Mouse (Mus musculus) erythroblast, adult 5-6 weeks (primary cell): ENCODE results near the gene Ubtf. TPM values are rescaled to one million over a fixed set of nuclear protein-coding genes. Genes with fewer than 3 reads are reported as not detected.

Source experiments
- ATAC-seq: replicated peaks from 2 replicates; pipeline ENCODE4 v1.8.0; 2016; ENCODE audit warnings: moderate number of reproducible peaks, mild to moderate bottlenecking, moderate TSS enrichment, inconsistent platforms; ENCODE audit not compliant: poor library complexity, low FRiP score, severe bottlenecking
- total RNA-seq, 2 experiments: library from RNA; stranded (forward) in 1 of 2; stranded (reverse) in 1 of 2; fragments of 150-400 nt in 1 of 2; fragments of 200-764, 138-1000 nt in 1 of 2; gene quantifications; 2 replicates each; pipeline versions ENCODE4 v1.2.3 to v1.2.4; 2015 to 2017; ENCODE audit warnings: low replicate concordance in 2 of 2

Gene Ubtf
- total RNA-seq (2015; ENCODE audit: low replicate concordance), result 19.0 and 22.8 TPM in 2 replicates
- total RNA-seq (2017; ENCODE audit: low replicate concordance), result 119 and 258 TPM in 2 replicates

DNA sequence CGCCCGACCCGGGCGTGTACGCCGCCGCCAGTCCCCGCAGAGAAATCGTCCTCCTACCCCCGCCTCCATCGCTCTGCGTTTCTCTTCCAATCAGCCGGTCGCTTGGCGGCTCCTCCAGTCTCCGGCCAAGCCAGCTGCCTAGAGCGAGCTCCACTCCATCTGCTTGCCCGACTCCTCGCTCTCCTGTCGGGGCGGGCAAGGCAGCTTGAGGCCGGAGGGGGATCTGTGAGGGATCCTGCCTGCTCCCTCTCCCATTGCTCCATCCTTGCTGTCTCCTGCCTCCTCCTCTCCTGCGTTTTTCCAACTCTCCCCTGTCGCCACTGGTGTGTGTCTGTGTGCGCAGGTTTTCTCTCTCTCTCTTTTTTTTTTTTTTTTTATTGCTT is at the start of gene Ubtf:
Ubtf (minus strand) TSS at position 333 of the 383 bp plus-strand sequence.
- ATAC-seq, result peak; percentile 67

DNA sequence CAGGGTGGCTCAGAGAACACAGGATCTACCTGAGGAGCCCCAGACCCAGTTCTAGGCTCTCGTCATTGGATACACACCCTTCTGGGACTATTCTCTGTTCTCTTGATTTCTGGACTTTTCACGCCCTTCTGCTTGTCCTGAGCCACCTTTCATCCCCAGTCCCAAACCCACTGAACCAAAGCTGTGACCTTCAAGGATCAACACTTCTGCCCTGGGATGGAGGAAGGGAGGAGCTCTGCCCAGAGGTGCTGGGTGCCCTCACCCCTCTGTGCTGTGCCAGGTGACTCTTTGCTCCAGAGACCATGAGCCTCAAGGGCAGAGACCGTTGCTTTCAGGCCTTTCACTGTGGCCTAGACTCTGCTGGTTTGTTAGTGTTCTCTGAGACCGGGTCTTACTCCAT is 49.7 kb upstream of the Ubtf start:
- no peak for ATAC-seq

DNA sequence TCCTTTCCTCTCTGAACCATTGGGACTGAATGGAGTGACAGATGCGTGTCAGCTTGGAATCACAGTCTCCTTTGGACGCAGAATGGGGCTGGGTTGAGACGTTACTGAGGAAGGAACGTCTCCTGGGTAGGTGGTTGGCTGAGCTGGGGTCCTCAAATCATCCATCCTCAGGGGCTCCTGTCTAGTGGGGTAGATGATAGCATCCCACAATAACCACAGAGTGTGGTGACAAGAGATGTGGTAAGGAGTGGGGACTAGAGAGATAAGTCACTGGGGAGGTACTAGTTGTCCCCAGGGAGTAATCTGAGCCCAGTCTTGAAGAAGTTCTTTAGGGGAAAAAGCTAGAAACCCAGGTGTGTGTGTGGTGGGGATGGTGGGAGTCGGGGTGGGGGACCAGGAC is 48.8 kb upstream of the Ubtf start:
- ATAC-seq, result no peak

- no peak for ATAC-seq
Measured at GRCm38 (mm10) chr11:102367504-102368280, 48.1 kb upstream of the Ubtf start.

DNA sequence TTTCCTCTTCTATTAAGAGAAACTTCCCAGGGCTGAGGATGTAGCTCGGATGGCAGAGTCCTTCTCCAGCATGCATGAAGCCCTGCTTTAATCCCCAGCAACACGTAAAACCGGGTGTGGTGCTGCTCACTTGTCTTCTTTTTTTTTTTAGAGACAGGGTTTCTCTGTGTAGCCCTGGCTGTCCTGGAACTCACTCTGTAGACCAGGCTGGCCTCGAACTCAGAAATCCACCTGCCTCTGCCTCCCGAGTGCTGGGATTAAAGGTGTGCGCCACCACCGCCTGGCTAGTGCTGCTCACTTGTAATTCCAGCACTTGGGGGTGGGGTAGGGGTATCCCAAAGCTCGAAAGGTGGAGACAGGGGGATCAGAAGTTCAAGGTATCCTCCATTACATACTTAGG is 46.6 kb upstream of the Ubtf start, which contains the start of gene Slc4a1:
Slc4a1 (minus strand) TSS at position 101 of the 400 bp plus-strand sequence.
- peak; percentile 2 for ATAC-seq

GRCm38 (mm10) chr11:102365699-102366098 is 46.2 kb upstream of the Ubtf start:
- peak; percentile 10 for ATAC-seq

- peak; percentile 46 for ATAC-seq
Measured at GRCm38 (mm10) chr11:102364570-102365371, 45.2 kb upstream of the Ubtf start.

DNA sequence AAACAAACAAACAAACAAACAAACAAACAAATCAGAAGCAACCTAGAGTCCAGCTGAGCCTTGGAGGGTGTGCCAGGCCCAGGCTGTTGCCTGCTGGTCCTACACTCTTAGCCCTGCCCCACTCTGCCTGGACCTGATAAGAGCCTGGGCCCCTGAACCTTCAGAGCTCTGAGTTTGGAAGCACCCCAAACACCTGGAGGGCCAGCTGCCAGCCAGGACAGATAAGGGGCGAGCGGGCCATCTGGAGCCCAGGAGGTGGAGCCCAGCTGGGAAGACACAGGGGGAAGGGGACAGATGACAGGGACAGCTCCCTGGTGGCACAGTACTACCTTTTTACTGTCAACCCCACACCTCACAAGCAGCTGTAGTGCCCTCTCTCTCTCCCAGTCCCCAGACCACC is 44.1 kb upstream of the Ubtf start:
- peak; percentile 47 for ATAC-seq

GRCm38 (mm10) chr11:102361776-102362495 is 42.4 kb upstream of the Ubtf start:
- no peak for ATAC-seq

DNA sequence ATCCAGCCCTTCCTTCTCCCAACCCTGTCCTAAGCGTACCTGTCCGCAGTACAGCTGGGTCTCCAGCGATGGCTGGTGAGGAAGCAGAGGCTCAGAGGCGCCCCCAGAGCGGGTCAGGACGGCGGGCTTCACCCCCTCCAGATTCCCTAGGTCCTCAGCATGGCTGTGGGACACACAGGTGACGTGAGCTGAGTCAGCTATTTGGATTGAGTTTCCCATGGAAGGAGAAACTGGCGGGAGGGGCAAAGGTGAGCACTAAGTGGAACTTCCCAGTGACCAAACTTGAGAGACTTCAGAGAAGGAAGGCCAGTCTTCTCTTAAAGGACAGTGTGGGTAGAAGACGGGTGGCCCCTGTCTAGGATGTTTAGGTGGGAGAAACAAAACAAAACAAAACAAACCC is 38.8 kb upstream of the Ubtf start:
- ATAC-seq, result no peak

DNA sequence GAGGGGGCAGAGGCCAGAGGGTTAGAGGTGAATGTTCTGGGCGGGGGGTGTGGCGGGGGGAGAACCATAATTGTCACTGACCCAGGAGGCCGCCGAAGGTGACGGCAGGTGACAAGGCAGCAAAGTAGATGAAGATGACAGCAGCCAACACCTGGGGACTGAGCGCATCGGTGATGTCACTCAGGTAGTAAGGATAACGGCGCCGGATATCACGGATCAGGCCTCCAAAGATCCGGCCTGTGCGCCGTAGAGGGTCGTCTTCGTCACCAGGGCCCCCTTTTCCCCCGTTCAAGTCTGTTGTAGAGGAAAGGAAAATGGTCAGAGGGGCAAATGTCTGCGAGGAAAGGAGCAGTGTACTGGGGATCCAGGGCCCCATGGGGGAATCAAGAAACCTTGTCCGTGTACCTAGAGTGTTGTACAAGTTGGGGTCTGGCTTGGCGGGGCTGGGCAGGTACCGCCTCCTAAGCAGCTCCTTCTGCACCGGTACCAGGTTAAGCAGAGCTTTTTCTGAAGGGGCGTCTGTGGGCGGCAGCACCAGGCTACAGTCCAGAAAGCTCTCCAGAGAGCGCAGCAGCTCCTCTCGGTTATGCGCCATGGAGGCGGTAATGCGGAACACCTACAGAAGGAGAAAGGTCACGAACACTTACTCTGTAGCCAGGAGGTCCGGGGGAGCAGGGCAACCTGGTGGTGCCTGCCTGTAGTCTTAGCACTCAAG is 37.3 kb upstream of the Ubtf start:
- ATAC-seq, result no peak

GRCm38 (mm10) chr11:102356190-102356589 is 36.6 kb upstream of the Ubtf start:
- ATAC-seq, result no peak

GRCm38 (mm10) chr11:102355501-102355900 is 36.0 kb upstream of the Ubtf start:
- ATAC-seq, result 0 out of 2 replicates have a peak, but pooled peaks have one; percentile 0

- no peak for ATAC-seq
Measured at GRCm38 (mm10) chr11:102353021-102353431, 33.5 kb upstream of the Ubtf start.

DNA sequence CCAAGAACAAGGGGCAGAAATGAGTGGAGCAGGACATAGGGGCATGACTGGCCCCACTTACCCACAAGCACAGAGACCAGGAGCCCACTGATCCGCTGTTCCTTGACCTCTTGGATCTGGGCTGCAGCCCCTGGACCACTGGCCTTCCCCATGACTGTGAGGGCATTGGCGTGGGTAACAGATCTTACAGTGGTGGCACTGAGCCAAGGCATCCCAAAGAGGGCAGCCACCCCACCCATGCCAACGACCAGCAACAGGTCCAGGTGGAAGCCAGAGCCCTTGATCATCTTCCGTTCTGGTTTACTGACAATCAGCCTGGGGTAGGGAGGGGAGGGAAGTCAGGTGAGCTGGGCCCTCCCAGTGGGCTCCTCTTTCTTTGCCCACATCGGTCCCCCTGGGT is 32.8 kb upstream of the Ubtf start:
- no peak for ATAC-seq

GRCm38 (mm10) chr11:102350981-102351523 is 31.5 kb upstream of the Ubtf start:
- ATAC-seq, result no peak

DNA sequence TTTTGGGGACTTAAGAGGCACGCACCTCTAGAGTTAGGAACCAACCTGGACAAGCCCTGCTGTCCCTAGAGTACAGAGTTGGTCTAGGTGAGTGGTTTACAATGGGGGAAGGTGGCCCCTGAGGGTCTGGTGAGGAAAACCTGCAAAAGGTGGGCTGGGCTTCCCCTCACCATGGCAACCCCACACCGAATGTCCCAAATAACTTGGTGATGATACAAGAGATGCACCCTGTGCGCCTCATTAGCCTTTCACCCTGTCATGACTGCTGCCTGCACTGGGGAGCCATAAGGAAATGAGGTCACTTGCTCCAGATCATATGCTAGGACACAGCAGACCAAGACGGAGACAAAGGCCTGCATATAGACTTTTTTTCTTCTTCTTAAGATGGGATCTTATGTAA is 30.9 kb upstream of the Ubtf start:
- ATAC-seq, result no peak

DNA sequence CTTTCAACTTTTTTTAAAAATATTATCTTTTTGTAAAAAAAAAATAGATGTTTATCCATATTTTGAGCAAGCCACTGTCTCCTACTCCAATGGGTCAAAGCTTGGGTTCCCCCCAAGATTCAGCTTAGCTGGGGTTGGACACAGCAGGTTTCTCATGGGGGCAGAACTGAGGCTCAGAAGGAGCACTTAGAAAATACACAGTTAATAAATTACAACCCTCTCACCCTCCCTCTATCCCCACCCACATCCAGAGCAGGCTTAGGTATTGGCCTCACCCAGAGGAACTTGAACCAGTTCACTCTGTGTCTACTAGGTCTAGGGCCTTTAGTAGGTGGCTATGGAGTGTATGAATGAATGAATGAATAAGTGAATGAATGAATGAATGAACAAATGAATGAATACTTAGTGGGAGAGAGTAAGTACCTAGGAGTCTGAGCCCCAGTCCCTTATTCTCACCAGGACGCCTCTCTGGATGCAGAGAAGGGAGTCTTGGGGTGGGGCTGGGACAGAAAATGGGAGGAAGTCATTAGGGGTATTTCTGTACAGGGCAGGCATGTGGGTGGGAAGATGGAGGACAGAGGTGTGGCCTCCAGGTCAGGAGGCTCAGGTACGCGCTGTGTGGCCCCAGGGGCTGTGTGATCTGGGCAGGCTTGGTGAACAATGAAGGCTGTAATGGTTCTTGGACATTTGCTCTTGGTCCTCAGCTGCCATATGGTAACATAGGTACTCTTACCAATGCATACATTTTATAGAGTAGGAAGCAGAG is 29.8 kb upstream of the Ubtf start:
- peak; percentile 8 for ATAC-seq

GRCm38 (mm10) chr11:102348771-102349170 is 29.2 kb upstream of the Ubtf start:
- peak; percentile 20 for ATAC-seq
